Mouse (Mus musculus) ES-Bruce4 (cell line): ENCODE data around the gene Acp5. TPM values are rescaled to one million over a fixed set of nuclear protein-coding genes. Genes with fewer than 3 reads are reported as not detected.
"Not testable (repeated sequence)": the region's sequence is repeated elsewhere in the genome, so short reads cannot be mapped to it uniquely, and the experiment has no call there.

ENCODE experiments used
- H3K27ac ChIP-seq: 2 replicates; pipeline ENCODE4 v1.5.1; 2012; ENCODE audit warnings: low read length, inconsistent platforms; ENCODE audit not compliant: insufficient read depth
- H3K27me3 ChIP-seq: 2 replicates; pipeline ENCODE4 v1.6.1; 2012; ENCODE audit warnings: mild to moderate bottlenecking, low read length, inconsistent platforms; ENCODE audit not compliant: control insufficient read depth, poor library complexity, insufficient read depth, severe bottlenecking
- H3K36me3 ChIP-seq: 2 replicates; pipeline ENCODE4 v1.6.1; 2012; ENCODE audit warnings: inconsistent platforms, mild to moderate bottlenecking, low read length, moderate library complexity; ENCODE audit not compliant: control insufficient read depth, poor library complexity, insufficient read depth, severe bottlenecking
- H3K4me1 ChIP-seq: one replicate; pipeline ENCODE4 v1.8.1; 2011; ENCODE audit warnings: low read length; ENCODE audit not compliant: control insufficient read depth, insufficient read depth
- H3K4me3 ChIP-seq: 2 replicates; pipeline ENCODE4 v1.5.1; 2011; ENCODE audit warnings: low read depth, mild to moderate bottlenecking, low read length
- H3K9ac ChIP-seq: 2 replicates; pipeline ENCODE4 v1.6.1; 2012; ENCODE audit warnings: low read depth, mild to moderate bottlenecking, inconsistent platforms; ENCODE audit not compliant: poor library complexity, severe bottlenecking
- H3K9me3 ChIP-seq: replicated peaks from 2 replicates; pipeline ENCODE4 v1.6.1; 2012; ENCODE audit warnings: mild to moderate bottlenecking, low read length, inconsistent platforms; ENCODE audit not compliant: control insufficient read depth, poor library complexity, insufficient read depth, severe bottlenecking
- CTCF ChIP-seq: IDR thresholded peaks from one replicate; pipeline ENCODE4 v1.8.1; 2011; ENCODE audit warnings: low read depth, low read length
- EP300 ChIP-seq: IDR thresholded peaks from 2 replicates; pipeline ENCODE4 v1.6.1; 2011; ENCODE audit warnings: low read depth, low read length; ENCODE audit not compliant: insufficient read depth
- POLR2A ChIP-seq: IDR thresholded peaks from one replicate; pipeline ENCODE4 v1.8.1; 2011; ENCODE audit warnings: low read length; ENCODE audit not compliant: insufficient read depth
- polyA plus RNA-seq: library from polyadenylated mRNA; stranded (reverse); fragments of >200 nt; gene quantifications from 2 replicates; pipeline ENCODE4 v1.2.4, GENCODE M21; 2011; ENCODE audit warnings: low read depth; ENCODE audit not compliant: missing spikeins, insufficient read depth, insufficient read length

The Acp5 gene
- polyA plus RNA-seq, 1 experiment: 7.6 TPM

- H3K4me1 ChIP-seq: peaks cover 3% of the 10 kb centered on the region
- peak within 1 kb of the TSS; percentile 86 for H3K4me3 ChIP-seq
- peaks cover 6% of the 10 kb centered on the region; the same call in 1 of the 2 replicates for H3K36me3 ChIP-seq
- H3K9ac ChIP-seq: peak within 1 kb of the TSS; percentile 75
- peak within 1 kb of the TSS; percentile 46 for H3K27ac ChIP-seq
- no peak; the same call in 1 of the 2 replicates for TF ChIP-seq EP300
- TF ChIP-seq POLR2A: peak; percentile 79
- no peaks in the 10 kb centered on the region for H3K27me3 ChIP-seq
- H3K9me3 ChIP-seq: 0 out of 2 replicates have a peak, but pooled peaks cover 4% of the 10 kb centered on the region
Observed at GRCm38 (mm10) chr9:22156497-22157245, 21.2 kb upstream of the Acp5 start, which contains the start of gene Pigyl. Pigyl (plus strand) TSS chr9:22156846.

- Histone ChIP-seq H3K9ac (peak overlapping the region; percentile 25), H3K4me3 (peak overlapping the region; percentile 60), H3K36me3 (peaks cover 6% of the 10 kb centered on the region; the same call in 1 of the 2 replicates), H3K9me3 (0 out of 2 replicates have a peak, but pooled peaks cover 4% of the 10 kb centered on the region), H3K27ac (peak overlapping the region; percentile 10), H3K27me3 (no peaks in the 10 kb centered on the region), H3K4me1 (no peaks in the 10 kb centered on the region)
- TF ChIP-seq POLR2A (no peak), EP300 (no peak), CTCF (no peak)
Observed at GRCm38 (mm10) chr9:22155614-22156013, 20.1 kb upstream of the Acp5 start.

- H3K9me3 ChIP-seq: no peaks in the 10 kb centered on the region
- H3K9ac ChIP-seq: no peak overlapping the region
- H3K36me3 ChIP-seq: peaks cover 6% of the 10 kb centered on the region; the same call in 1 of the 2 replicates
- peak; percentile 22 for TF ChIP-seq CTCF
- no peak for TF ChIP-seq EP300
- H3K27ac ChIP-seq: no peak overlapping the region
- H3K27me3 ChIP-seq: no peaks in the 10 kb centered on the region
- no peak overlapping the region for H3K4me3 ChIP-seq
- no peaks in the 10 kb centered on the region for H3K4me1 ChIP-seq
Observed at GRCm38 (mm10) chr9:22153810-22154209, 18.3 kb upstream of the Acp5 start.

GRCm38 (mm10) chr9:22150946-22151345 is 15.4 kb upstream of the Acp5 start:
- Histone ChIP-seq H3K4me1 (no peaks in the 10 kb centered on the region), H3K4me3 (no peak overlapping the region), H3K9ac (no peak overlapping the region), H3K27ac (no peak overlapping the region), H3K9me3 (no peaks in the 10 kb centered on the region), H3K36me3 (no peaks in the 10 kb centered on the region), H3K27me3 (no peaks in the 10 kb centered on the region)
- TF ChIP-seq EP300: no peak
- TF ChIP-seq CTCF: no peak
- no peak for TF ChIP-seq POLR2A

- not testable (repeated sequence) for H3K36me3 ChIP-seq, H3K27me3 ChIP-seq, H3K4me1 ChIP-seq, H3K9me3 ChIP-seq
- Histone ChIP-seq H3K4me3 (peak overlapping the region; percentile 40), H3K27ac (peak overlapping the region; percentile 73), H3K9ac (peak overlapping the region; percentile 17)
Observed at GRCm38 (mm10) chr9:22150249-22150693, 14.8 kb upstream of the Acp5 start.

GRCm38 (mm10) chr9:22149426-22150248 is 14.1 kb upstream of the Acp5 start:
- TF ChIP-seq EP300 (peak; percentile 71; the same call in 1 of the 2 replicates), POLR2A (peak; percentile 98), CTCF (no peak)
- Histone ChIP-seq H3K4me3 (peak overlapping the region; percentile 40), H3K27me3 (no peaks in the 10 kb centered on the region), H3K36me3 (no peaks in the 10 kb centered on the region), H3K27ac (peak overlapping the region; percentile 73), H3K9ac (peak overlapping the region; percentile 17), H3K4me1 (no peaks in the 10 kb centered on the region), H3K9me3 (no peaks in the 10 kb centered on the region)
